Mouse (Mus musculus) heart, adult 8-10 months (tissue): Measurements from ENCODE around the gene Fkbp10. TPM values are rescaled to one million over a fixed set of nuclear protein-coding genes. Genes with fewer than 3 reads are reported as not detected.
A peak's percentile ranks its signal among the peaks of the same experiment; 100 is the strongest.

Source experiments
- DNase-seq: peaks from one replicate; pipeline ENCODE4 v3.0.0; 2022; ENCODE audit warnings: low spot score
- microRNA-seq: library from miRNA; unstranded; fragments of <30 nt; microRNA quantifications from one replicate; pipeline ENCODE4 v1.2.0, GENCODE M21; 2022
- total RNA-seq, 4 experiments: library from RNA; stranded (reverse); gene quantifications; 2 replicates each; pipeline ENCODE4 v1.2.4; 2022

Gene Fkbp10
- total RNA-seq, 4 experiments from 2014 or later, result 9.0 to 11.1 (median 9.0) TPM

DNA sequence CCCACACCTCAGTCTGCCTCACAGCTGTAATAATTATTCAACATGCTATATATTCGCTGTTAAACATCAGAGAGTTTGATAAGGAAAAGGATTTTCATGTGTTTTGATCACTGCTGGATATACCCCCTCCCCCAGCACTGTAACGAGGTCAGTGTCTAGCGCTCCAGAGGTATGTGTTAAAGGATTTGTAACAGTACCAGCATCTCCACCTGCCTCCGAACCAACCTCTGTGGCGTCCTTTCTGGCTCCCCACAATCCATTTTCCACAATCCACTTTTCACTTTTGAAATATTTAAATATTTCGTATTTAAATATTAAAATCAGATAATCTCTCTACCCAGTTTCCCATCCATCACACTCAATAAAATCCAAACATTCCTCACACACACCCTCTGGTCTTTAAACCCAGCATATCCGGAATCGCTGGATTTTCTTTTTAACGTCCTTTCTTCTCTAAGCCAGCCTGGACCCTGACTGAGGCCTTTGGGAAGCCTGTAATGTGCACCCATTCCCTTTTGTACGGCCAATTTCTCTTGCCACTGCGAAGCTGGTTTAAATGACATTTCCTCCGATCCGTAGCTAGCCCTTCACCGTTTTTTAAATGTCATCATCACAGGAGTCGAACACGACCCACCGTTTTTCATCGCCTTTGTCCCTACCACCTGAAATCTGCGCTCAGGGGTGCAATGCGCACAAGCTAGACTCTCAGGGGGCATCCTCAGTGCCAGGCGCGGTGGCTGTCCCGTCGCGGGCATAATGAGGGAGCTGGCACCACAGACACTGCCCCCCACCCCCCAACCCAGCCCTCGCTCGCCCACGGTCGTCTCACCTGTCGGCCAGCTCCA, 56.1 kb downstream of the Fkbp10 start:
- no peak for DNase-seq

DNA sequence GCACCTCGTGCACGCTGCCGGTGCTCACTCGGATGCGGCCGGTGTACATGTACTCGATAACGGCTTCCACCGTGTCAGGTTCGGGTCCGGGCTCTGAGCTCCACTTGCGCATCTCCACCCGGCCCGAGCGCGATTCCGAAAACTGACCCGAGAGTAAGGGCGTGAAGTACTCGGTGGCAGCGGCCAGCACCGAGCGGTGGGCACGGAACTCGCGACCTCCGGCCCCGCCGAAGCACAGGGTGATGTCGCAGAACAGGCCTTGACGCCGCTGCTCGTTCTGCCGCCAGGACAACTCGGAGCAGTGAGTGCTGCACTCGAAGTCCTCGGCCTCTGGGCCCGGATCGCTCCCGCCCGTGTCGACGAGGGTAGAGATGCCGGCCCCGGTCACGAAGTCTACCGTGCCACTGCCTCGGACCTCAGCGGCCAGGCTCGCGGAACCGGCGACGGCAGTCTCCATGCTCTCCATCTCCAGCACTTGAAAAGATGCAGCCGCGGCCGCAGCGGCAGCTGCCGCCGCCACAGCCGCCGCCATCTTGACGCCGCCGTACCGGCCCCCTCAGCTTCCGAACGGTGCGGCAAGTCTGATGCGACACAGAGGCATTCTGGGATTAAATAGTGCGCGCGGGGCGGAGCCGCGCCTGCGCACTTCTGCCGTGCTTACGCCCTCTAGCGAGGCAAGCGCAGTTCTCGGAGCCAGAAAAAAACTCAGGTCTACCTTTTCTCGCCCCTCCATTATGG, 56.9 kb downstream of the Fkbp10 start, which contains the start of gene Klhl11:
Gene Klhl11 (minus strand): TSS at position 545 of the 738 bp plus-strand sequence.
- DNase-seq, result peak; percentile 90

DNA sequence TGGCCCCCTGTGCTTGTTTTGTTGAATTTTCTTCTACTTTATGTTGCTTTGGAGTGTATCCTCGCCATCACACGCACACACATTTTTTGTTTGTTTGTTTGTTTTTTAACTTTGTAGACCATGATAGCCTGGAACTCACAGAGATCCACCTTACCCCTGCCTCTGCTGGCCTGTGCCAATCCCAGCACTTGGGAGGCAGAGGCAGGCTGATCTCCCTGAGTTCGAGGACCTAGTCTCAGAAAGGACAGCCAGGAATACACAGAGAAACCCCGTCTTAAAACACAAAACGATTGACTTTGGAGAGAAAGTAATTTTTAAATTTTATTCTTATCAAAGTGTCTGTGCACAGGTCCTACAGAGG, 57.4 kb downstream of the Fkbp10 start:
- no peak for DNase-seq

Small RNA genes lying within 50 kb of the gene (microRNA-seq; reads per million reads assigned to microRNA genes)
- gene Gm27374, result not detected

Other genes starting within 250 kb of the Fkbp10 start
- not detected for gene Krt9, start 222.5 kb upstream of the Fkbp10 start, total RNA-seq
- gene Krt14, start 208.1 kb upstream of the Fkbp10 start, total RNA-seq, result under 1 TPM in 2 of 4 experiments, not detected in 2; 0.25 to 0.63 TPM
- gene Krt16, start 166.8 kb upstream of the Fkbp10 start, total RNA-seq, result not detected
- gene Krt17, start 154.7 kb upstream of the Fkbp10 start, total RNA-seq, result not detected
- gene Krt42, start 145.8 kb upstream of the Fkbp10 start, total RNA-seq, result not detected
- 1,000 to 10,000 TPM; 1,527 to 1,967 (median 1,680) TPM for gene Eif1, start 95.8 kb upstream of the Fkbp10 start, total RNA-seq
- not detected for gene Gast, start 81.3 kb upstream of the Fkbp10 start, total RNA-seq
- 1 to 10 TPM; 1.0 to 2.5 (median 2.0) TPM for gene Hap1, start 59.6 kb upstream of the Fkbp10 start, total RNA-seq
- 100 to 1,000 TPM; 224 to 279 (median 261) TPM for gene Jup, start 17.9 kb upstream of the Fkbp10 start, total RNA-seq
- 10 to 100 TPM; 13.7 to 19.4 (median 16.4) TPM for gene P3h4, start 861 bp upstream of the Fkbp10 start, total RNA-seq
- gene Nt5c3b, start 26.1 kb downstream of the Fkbp10 start, total RNA-seq, result 10 to 100 TPM; 18.8 to 28.0 (median 25.2) TPM
- gene Klhl10, start 26.2 kb downstream of the Fkbp10 start, total RNA-seq, result under 1 TPM; 0.59 to 0.90 (median 0.77) TPM
- gene Klhl11, start 57.0 kb downstream of the Fkbp10 start, total RNA-seq, result 1 to 10 TPM; 5.7 to 6.7 (median 6.4) TPM
- 10 to 100 TPM; 20.0 to 39.1 (median 27.5) TPM for gene Acly, start 112.3 kb downstream of the Fkbp10 start, total RNA-seq
- gene Ttc25, start 129.9 kb downstream of the Fkbp10 start, total RNA-seq, result under 1 TPM; 0.08 to 0.53 (median 0.21) TPM
- gene Cnp, start 159.2 kb downstream of the Fkbp10 start, total RNA-seq, result 1 to 10 TPM; 5.0 to 5.7 (median 5.4) TPM
- gene Nkiras2, start 203.5 kb downstream of the Fkbp10 start, total RNA-seq, result 10 to 100 TPM; 49.3 to 59.3 (median 55.2) TPM
- gene Dnajc7, start 204.5 kb downstream of the Fkbp10 start, total RNA-seq, result 100 to 1,000 TPM in 3 of 4 experiments, 10 to 100 TPM in 1; 89.7 to 121 (median 109) TPM